Mouse (Mus musculus) R1 (cell line): ENCODE measurements around the gene Gm6525.

Source experiments
- DNase-seq: peaks from one replicate; pipeline ENCODE4 v3.0.0-alpha.2; 2018; ENCODE audit warnings: low read depth, low spot score

The Gm6525 gene

DNA sequence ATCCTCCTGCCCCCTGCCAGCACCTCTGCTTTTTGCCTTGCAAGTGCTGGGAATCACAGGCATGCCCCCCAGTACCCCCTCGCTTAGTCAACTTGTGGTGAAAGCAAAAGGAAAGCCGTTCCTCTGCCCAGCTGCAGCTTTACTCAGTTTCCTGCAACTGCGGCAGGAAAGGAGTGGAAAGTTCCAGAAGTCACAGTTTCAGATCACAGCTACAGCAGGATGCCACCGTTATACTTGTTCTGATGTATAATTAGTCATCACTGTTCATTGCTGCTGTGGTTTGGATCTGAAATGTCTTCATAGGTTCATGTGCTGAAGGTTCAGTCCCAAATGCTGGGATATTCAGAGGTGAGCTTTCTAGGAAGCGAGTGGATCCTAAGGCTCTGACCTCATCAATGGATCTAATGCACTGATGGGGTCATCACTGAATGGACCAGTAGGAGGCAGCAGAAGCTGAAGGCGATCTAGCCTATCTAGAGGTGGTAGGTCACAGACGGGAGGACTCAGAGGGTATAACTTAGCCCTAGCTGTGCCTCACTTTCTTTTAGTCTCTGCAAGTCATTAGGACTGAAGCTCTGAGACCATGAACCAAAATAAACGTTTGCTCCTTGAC is 4.4 kb upstream of the Gm6525 start:
- peak; percentile 68 for DNase-seq

DNA sequence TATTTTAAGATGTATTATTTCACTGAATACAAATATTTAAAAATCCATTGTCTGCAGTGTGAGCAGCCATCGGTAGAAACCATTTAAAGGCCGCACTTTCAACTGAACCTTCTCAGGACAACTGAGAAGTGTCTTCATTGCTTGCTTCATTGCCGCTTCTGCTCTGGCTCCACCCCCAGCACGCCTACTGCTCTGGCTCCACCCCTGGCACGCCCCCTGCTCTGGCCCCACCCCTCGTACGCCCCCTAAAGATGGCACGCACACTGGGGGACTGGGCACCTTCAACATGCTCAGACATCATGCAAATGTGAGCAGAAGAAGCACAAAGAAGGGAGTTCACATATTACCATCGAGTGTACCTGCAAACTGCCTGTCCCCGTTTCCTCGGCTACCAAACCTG is 1.5 kb upstream of the Gm6525 start:
- peak; percentile 46 for DNase-seq

DNA sequence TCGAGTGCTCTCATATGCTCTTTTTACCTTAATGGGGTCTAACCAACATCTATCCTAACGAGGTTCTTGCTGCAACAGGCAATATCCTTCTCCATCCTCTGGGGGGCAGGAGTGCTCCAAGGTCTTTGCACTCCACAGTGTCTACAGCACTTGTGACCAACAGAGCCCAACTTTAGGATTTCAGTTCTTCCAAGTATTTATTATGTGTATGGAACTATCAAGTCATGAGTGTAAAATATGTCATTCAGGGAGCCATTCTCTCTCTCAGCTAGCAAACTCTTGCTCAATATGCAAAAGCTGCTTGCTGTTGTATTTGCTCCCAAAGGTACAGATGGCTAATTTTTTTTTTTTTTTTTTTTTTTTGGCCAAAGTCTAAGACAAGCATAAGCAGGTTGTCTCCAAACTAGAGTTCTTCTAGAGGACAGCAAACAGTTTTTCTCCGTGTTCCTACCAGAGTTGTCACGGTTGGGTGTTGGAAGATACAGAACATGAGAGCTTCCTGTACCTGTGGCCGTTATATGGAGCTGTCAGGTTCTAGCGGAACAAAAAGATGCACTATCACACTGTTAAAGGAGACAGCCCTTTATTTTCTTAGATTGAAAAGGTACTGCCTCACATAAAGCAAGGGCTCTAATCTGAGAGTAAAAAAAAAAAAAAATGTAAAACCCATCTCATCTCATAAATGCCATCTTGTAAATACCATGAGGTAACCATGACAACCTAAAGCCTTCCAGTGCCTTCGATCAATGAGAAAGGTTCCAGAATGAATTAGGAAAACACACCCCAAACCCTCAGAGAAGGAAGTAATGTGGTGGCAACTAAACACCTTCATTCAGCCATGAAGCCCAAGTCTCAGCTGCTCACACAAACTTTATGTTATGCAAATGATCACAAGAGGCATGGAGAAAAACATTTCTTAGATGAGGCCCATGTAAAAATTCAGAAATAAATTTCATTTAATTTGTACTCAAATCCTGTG is 1.7 kb downstream of the Gm6525 start:
- peak; percentile 87 for DNase-seq

DNA sequence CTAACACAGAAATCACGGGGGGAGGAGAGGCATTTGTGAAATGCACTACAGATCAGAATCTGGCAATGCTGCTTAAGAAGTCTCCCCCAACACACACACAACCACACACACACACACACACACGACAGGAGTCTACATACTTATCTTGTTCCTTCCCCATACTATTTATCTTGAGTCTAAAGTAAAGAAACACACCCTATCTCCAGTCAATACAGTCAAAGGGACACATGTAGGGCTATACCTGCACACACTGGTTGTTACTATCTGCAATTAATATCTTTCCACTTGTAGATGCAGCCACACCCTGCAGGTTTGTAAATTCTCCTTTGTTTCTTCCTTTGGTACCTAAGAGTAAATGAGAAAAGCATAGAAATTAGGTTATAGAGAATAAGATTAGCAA is 3.9 kb downstream of the Gm6525 start:
- no peak for DNase-seq

DNA sequence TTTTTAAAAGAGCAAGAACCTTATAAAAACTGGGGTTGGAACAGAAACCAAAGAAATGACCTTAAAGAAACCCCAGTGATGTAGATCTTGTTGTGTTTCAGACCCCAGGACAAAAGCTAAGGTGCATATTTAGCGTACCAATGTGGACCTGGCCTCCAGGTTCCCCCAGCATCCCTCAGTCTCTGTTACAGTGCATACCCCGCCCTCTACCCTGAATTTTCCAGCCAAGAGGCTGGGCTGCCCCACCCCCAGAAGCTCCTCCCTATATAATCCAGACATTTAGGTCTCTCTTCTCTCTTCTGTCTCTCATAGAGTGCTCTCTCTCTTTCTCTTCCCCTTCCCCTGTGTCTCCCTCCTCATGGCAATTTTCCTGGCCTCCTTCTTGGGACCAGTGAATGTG is 6.4 kb downstream of the Gm6525 start:
- DNase-seq: peak; percentile 81

DNA sequence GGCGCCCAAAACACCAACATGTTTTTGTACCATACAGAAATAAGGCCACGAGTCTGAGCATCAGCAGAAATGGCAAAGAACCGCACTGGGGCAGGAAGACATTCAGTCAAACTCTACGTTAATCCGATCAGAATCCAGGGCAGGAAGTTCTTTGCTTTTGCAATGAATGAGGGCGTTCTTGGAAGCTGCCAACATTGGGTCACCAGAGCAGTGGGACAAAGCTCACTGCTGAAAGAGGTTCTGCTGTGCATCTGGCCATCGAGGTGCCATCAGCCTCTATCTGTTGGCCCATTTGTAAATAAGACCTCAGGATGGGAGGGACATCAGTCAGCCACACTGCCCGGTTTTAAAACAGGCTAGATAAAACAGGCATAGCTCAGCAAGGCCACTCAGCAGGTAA is 7.2 kb downstream of the Gm6525 start:
- no peak for DNase-seq

DNA sequence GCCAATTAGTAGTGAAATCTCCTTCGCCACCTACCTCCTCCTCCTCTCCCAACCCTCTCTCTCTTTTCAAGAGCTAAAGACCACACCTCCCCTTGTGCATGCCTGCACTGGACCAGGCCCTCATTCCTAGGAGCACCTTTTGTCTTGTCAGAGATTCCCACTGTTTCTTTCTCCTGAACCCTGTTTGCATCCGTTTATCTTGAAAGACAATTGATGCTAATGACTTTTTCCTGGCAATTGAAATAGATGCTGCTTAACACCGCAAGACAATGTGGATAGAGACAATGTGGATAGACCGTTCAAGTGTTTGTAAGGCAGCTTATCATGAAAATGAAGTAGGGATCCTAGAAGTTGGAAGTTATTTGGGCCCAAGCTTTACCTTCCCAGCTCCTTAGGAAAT is 7.8 kb downstream of the Gm6525 start:
- DNase-seq: peak; percentile 99

DNA sequence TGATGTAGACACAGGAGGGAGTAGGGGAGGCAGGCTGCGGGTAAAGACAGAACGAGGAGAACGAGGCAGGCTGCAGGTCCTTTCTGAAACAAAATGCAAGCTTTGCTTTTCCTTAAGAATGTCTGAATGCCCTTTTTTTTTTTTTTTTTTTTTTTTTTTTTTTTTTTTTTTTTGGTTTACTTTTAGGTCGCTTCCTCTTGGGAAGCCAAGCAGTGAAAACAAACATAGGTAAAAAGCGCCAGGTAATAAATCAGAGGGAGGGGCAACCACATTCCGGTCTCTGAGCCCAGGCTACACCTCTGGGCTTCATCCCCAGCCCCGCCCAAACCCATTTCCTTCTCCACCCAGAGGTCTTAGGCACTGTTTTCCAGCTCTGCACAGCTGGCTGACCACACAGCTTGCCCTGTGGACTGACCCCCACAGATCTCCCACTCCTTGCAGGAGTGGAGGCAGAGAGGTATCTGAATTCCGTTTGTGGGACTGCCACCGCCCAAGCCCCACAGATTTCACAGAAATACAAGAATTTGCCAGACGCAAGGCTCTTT is 15.8 kb downstream of the Gm6525 start:
- peak; percentile 71 for DNase-seq

DNA sequence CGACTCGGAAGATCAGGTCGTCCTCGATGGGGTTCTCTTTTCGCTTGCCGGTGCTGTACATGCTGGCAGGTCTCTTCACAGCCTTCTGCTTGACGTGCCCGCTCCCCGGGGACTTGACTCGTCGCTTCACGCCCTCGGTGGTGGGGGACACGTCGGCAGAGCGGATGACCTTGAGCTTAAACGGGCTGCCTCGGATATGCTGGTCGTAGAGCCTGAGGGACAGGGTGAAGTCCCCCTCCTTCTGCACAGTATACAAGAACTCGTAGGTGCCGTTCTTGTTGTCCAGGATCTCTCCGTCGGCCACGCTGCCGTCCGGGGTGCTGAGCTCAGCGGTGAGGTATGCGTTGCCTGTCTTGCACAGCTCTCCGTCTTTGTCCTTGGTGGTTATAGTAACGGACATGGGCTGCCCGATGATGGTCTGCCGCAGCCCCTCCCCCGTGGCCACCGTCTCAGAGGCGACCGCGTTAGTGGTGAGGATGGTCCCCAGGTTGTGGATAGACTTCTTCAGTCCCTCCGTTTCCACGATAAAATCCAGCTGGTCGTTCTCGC is 16.7 kb downstream of the Gm6525 start:
- peak; percentile 52 for DNase-seq

DNA sequence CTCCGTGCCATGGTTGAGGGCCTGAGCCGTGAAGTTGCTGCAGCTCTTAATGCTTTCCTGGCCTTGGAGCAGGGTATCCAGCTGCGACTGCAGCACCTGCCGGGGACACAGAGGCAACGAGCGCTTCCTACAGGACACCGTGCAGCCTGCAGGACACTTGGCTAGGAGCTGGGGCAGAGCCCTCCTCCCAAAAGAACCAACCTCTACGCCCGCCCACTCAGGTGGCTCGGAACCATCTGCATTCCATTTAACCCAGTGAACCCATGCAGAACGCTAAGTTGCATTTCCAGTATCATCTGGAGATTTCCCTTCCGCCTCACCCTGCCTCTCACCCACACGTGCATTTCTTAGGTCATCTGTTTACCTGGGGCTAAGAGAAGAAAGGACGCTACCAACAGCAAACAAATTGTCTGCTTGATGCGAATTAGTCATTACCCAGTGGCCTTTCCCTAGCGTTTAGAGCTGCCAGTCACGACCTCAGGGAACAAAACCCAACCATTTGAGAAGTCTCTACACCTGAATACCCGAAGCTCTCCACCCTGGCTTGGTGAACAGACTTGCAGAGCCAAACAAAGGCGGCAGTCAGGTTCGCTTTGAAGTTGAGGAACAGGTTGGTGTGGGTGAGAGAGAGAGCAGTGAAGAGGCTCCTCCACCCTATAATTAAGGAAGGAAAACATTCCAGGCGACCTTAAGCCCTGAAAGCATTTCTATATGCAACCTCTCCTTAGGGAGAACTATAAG is 17.4 kb downstream of the Gm6525 start:
- DNase-seq: peak; percentile 81

DNA sequence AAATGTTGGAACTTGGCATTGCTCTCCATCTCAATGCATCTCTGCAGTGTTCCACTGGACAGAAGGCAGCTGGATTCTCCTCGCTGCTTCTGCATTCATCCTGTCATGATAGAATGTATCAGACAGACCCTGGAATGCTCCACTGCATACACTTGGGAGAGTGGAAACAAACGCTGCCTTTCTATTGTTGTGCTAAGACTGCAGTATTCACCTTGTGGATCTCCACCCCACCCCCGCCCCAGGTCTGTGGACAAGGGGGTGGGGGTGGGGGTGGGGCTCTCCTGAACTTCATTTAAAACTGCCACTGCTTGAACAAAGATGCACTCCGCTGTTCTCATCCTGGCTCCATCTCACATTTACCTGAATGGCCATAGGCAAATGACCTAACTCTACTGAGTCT is 20.0 kb downstream of the Gm6525 start:
- peak; percentile 92 for DNase-seq

DNA sequence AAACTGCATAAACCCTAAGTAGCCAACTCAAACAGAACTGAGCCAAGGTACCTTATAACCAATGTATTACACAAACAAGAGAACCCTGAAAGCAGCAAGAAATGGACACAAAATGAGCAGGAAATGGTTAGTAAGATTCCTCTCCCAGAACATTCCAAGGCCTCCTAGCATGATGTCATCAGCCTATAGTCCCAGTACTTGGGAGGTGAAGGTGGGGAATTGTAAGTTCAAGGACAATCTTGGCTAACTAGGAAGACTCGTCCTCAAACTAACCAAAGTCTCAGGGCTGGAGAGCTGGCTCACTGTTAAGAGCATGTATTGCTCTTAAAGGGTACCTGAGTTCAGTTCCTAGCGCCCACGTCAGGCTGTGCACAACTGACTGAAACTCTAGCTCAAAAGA is 24.3 kb downstream of the Gm6525 start:
- peak; percentile 49 for DNase-seq

DNA sequence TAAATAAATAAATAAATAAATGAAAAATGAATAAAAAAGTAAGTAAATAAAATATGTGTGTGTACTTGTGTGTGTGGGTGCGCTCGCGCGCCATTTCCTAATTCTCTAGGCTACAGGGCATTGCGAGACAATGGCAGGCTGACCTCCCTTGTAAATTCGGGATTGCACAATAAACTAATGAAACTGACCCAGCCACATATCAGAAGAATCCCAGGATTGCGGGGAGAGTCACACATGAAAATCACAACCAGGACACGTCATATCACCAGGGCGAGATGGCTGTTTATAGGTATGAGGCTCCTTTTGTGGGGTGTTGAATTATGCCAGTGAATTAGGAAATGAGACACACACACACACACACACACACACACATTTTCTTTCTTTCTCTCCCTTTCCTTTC is 25.6 kb downstream of the Gm6525 start:
- no peak for DNase-seq

DNA sequence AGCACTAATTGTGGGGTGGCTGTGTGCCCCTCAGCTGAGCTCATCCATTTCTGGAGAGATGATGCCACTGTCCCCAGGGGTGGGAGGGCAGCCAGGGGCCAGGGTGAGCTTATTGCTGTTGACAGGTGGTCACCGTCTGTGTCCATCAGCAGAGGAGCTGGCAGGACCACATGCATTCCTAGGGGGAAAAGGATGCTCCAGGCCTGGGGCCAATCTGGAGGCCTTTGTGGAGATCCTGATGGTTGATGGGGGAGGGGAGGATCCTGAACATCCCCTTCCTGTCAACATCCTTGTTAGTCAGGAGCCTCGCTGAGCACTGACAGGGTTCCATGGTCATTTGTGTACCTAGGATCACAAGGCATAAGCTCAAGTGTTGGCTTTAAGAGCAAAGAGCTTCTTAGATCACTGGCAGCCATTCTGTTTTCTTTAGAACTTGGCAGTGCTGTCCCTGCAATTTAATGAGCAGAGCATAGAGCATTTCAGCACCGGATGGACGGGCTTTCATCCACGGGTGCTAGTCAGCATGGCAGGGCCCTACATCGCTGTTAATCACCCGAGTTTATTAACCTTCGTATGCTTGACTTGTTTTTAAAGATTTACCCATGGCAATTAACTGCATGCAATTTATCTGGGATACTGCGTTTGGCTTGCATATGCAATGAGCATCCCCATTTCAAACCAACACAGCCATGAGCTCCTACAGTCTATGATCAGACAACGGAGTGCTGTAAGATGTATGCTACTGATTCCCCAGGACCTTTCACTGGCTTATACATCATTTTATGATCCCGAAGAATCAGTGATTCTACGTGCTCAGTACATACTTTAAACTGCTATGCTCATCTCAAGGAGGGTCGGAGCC is 26.9 kb downstream of the Gm6525 start:
- DNase-seq: no peak

DNA sequence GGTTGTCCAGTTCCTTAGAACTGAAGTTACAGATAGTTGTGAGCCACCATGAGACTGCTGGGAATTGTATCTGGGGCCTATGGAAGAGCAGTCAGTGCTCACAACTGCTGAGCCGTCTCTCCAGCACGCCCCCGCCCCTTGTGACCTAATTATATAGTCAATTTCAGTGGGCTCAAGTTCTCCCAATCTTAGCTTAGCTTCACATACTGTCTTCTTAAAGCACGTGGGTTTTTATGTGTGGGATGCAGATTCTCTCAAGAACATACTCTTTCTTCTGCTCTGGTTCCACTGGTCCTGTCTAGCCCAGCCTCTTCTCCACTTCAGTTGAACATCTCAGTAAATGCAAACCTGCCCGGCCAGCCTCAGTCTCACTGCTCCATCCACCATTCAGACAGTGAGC is 30.7 kb downstream of the Gm6525 start:
- no peak for DNase-seq

DNA sequence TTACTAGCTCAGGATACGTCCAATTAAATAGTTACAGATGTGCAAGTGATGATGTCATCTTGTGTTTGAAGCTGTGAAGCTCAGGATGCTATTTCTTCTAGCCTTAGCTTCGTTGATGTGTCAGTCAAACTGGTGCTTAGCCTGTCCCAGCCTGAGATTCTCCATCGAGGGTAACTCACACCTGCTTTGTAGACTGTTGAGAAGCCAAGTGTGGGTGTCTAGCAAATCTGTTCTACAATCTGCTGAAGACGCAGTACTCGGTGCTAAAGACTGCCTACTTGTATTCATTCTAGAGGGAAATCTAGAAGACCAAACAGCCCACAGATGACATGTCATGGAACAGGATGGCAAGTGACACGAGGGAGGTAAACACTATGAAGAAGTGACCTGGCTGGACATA is 31.7 kb downstream of the Gm6525 start:
- DNase-seq: no peak

DNA sequence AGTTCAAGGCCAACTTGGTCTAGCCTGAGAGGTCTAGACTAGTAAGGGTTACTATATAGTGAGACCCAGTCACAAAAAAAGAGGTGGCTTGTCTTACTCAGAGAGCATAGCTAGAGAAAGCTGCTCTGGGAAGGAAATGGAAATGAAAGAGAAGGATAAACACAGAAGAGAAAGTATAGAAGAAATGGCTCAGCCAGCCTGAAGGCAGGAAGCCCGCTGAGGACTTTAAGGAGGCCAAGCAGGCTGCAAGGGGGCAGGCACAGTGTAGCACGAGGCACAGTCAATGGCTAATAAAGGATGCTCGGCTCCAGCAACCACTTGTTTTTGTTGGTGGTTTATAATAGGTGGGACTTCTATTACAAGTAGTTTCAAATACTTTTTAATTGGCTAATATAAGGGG is 32.2 kb downstream of the Gm6525 start:
- DNase-seq: no peak

DNA sequence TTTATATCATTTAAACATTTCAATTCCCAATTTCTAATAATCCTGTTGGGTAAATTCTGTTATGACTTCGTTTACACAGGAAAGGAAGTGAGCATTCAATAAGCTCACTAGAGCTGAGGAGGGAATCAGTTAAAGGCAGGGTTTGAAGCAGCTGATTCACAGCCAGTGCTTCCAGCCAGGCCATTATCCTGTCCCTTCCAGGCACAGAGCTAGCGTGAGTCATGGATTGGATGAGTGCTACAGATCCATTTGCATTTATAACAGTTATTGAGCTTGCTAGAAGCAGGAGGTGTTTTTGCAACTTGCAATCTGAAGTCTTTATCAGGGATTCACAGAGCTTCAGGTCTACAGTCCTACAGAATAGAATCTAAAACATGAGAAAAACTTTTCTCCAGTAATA is 33.5 kb downstream of the Gm6525 start:
- no peak for DNase-seq

DNA sequence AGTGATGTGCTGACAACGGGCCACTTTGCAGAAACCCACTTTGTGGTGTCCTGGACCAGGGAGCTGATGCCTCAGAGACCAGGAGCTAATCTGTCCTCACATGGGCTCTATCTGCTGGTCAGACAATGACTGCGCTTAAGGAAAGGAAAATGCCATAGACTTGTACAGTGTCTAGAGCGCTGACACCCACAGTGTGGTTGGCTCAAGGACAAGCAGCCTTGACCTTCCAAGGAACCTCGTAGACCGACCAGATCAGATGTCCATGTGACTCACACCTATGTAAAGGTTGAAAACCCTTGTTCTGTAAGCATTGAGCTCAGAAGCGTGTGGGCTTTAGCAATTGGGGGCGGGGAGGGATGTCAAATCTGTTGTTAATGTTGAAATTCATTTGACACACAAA is 34.6 kb downstream of the Gm6525 start:
- no peak for DNase-seq

DNA sequence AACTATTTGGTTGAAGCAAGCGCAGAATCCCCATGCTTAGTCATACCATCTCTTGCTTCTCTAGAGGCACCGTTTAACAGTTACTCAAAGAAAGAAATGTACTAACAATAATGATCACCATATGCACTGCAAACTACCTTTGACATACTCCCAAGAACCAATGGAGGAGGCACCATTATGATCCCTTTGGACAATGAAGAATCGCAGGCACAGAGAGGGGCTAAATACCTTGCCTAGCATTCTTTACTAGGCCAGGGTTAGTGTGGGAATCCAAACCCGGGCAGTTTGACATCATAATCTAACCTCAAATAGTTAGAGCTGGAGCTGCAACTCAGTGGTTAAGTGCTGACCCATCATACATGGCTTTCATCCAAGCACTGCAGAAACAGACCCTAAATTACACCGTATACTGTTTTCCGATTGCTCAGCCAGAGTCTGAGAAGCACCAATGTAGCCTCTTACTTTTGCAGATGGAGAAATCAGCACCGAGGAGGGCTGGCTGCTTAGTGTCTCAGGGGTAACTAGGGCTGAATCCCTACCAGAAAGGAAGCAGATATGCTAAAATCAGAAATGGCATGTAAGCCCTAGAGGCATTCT is 35.1 kb downstream of the Gm6525 start:
- DNase-seq: no peak
